ENCODE assay signal across 10 mouse cellular contexts in the genomic region with DNA sequence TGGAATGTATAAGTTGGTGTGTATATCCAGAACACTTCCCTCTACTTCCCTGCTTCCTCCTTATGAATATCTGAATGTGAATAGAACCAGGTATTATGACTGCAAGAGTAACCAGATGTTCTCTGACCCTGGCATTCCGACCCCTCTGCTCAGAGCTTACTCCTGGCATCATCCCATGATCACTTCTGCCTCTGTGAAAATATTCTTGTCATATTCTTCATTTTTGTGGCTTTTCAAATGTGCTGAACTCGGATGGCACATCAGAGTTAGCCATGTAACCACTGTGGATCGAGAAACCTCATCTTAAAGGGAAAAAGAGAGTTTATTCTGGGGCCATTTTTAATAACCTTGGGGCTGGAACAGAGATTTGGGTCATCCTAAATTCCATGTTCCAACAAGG. TPM values are rescaled to one million over a fixed set of nuclear protein-coding genes. Genes with fewer than 3 reads are reported as not detected.
DNase-seq lines count a peak whose midpoint lies in the region; ATAC-seq and TF ChIP-seq lines count a peak whose summit lies in the region.
"Had no signal": no experiment of that assay in that cellular context is flagged by ENCODE, and none has a peak within 500 bp of the region (broad histone marks: within the 10 kb centered on the region; RNA-seq: fewer than 3 reads in every experiment).

Gene Meig1, minus strand, starts transcription at position 101 of the 400 bp plus-strand sequence.

- no peaks in the 10 kb centered on the region for H3K9me3 ChIP-seq in heart, embryonic 10.5 days
- no peaks in the 10 kb centered on the region for H3K9me3 ChIP-seq in midbrain, embryonic 10.5 days (replicated peaks)
- no peaks in the 10 kb centered on the region for H3K9me3 ChIP-seq in midbrain, embryonic 15.5 days
- no peaks in the 10 kb centered on the region for H3K9me3 ChIP-seq in intestine, postnatal 0 days (ENCODE audit: control insufficient read depth)
- no peaks in the 10 kb centered on the region for H3K9me3 ChIP-seq in stomach, embryonic 15.5 days

- peak within 1 kb of the TSS; percentile 83; the same call in 1 of the 2 replicates for H3K4me3 ChIP-seq in heart, embryonic 10.5 days
- peak within 1 kb of the TSS; percentile 79; the same call in 1 of the 2 replicates for H3K4me3 ChIP-seq in midbrain, embryonic 10.5 days
- H3K4me3 ChIP-seq in midbrain, embryonic 15.5 days: no peak within 1 kb of the TSS
- H3K4me3 ChIP-seq in intestine, postnatal 0 days (ENCODE audit: low read depth, low read length): no peak within 1 kb of the TSS
- no peak within 1 kb of the TSS for H3K4me3 ChIP-seq in stomach, embryonic 15.5 days (replicated peaks)

- H3K4me2 ChIP-seq in midbrain, embryonic 15.5 days: no peak within 1 kb of the TSS
- H3K4me2 ChIP-seq in intestine, postnatal 0 days (replicated peaks; ENCODE audit: low read depth): peak within 1 kb of the TSS; percentile 97; the same call in 1 of the 2 replicates
- H3K4me2 ChIP-seq in stomach, embryonic 15.5 days: peak within 1 kb of the TSS; percentile 94; the same call in 1 of the 2 replicates

- ATAC-seq in midbrain, embryonic 15.5 days (replicated peaks): no peak
- no peak for ATAC-seq in intestine, postnatal 0 days
- ATAC-seq in stomach, embryonic 15.5 days (ENCODE audit: insufficient read depth, low FRiP score, low read depth): no peak
- ATAC-seq: inflammation-experienced regulatory T-cells, adult 6 months had no signal

- DNase-seq in heart, embryonic 10.5 days (ENCODE audit: low spot score): no peak
- DNase-seq in heart, adult 18-20 months: no peak
- no peak for DNase-seq in midbrain, embryonic 10.5 days (ENCODE audit: low spot score)
- no peak for DNase-seq in left cerebral cortex, postnatal 4 days
- DNase-seq in adrenal gland, postnatal 4 days (ENCODE audit: low spot score in 2 of 2): no peak
- DNase-seq: adrenal gland, adult 8-10 months had no signal

- H3K27me3 ChIP-seq in heart, embryonic 10.5 days (ENCODE audit: insufficient read depth, poor library complexity, severe bottlenecking): peaks cover 9% of the 10 kb centered on the region; the same call in 1 of the 2 replicates
- peaks cover 10% of the 10 kb centered on the region for H3K27me3 ChIP-seq in midbrain, embryonic 10.5 days (ENCODE audit: low read depth, poor library complexity, severe bottlenecking)
- H3K27me3 ChIP-seq in midbrain, embryonic 15.5 days (replicated peaks): 0 out of 2 replicates have a peak, but pooled peaks cover 2% of the 10 kb centered on the region
- H3K27me3 ChIP-seq in intestine, postnatal 0 days (replicated peaks; ENCODE audit: control insufficient read depth, insufficient read depth, low read length): no peaks in the 10 kb centered on the region
- no peaks in the 10 kb centered on the region for H3K27me3 ChIP-seq in stomach, embryonic 15.5 days (replicated peaks)

- WGBS in heart, embryonic 10.5 days: 66% methylated on average over 3 of the region's 3 CpGs
- WGBS in midbrain, embryonic 10.5 days: 74% methylated on average over 3 of the region's 3 CpGs
- 73% methylated on average over 3 of the region's 3 CpGs for WGBS in midbrain, embryonic 15.5 days
- WGBS in intestine, postnatal 0 days: 66% methylated on average over 3 of the region's 3 CpGs
- 73% methylated on average over 3 of the region's 3 CpGs for WGBS in stomach, embryonic 15.5 days

- intact Hi-C loops in left cerebral cortex, postnatal 4 days (cut with DNase I): no loop called here

- no peaks in the 10 kb centered on the region for H3K36me3 ChIP-seq in heart, embryonic 10.5 days
- H3K36me3 ChIP-seq in midbrain, embryonic 10.5 days: no peaks in the 10 kb centered on the region
- H3K36me3 ChIP-seq in midbrain, embryonic 15.5 days (replicated peaks): no peaks in the 10 kb centered on the region
- H3K36me3 ChIP-seq in intestine, postnatal 0 days (ENCODE audit: control insufficient read depth, insufficient read depth): no peaks in the 10 kb centered on the region
- H3K36me3 ChIP-seq in stomach, embryonic 15.5 days: no peaks in the 10 kb centered on the region; the same call in 1 of the 2 replicates

- H3K27ac ChIP-seq in heart, embryonic 10.5 days: no peak within 1 kb of the TSS
- H3K27ac ChIP-seq in midbrain, embryonic 10.5 days (replicated peaks): no peak within 1 kb of the TSS
- no peak within 1 kb of the TSS for H3K27ac ChIP-seq in midbrain, embryonic 15.5 days
- no peak within 1 kb of the TSS for H3K27ac ChIP-seq in intestine, postnatal 0 days (ENCODE audit: low read depth, low read length)
- H3K27ac ChIP-seq in stomach, embryonic 15.5 days: no peak within 1 kb of the TSS

- peaks cover 8% of the 10 kb centered on the region; the same call in 1 of the 2 replicates for H3K4me1 ChIP-seq in heart, embryonic 10.5 days
- H3K4me1 ChIP-seq in midbrain, embryonic 10.5 days: peaks cover 38% of the 10 kb centered on the region
- H3K4me1 ChIP-seq in midbrain, embryonic 15.5 days: peaks cover 19% of the 10 kb centered on the region
- H3K4me1 ChIP-seq in intestine, postnatal 0 days (replicated peaks; ENCODE audit: control insufficient read depth, insufficient read depth, low read length): 0 out of 2 replicates have a peak, but pooled peaks cover 4% of the 10 kb centered on the region
- H3K4me1 ChIP-seq in stomach, embryonic 15.5 days: 0 out of 2 replicates have a peak, but pooled peaks cover 10% of the 10 kb centered on the region

- no peak for TF ChIP-seq CTCF in intestine, postnatal 0 days (IDR thresholded peaks at IDR 0.05; ENCODE audit: low read depth)

- H3K9ac ChIP-seq in midbrain, embryonic 15.5 days: no peak within 1 kb of the TSS
- H3K9ac ChIP-seq in intestine, postnatal 0 days (ENCODE audit: low read depth, low read length): no peak within 1 kb of the TSS
- no peak within 1 kb of the TSS for H3K9ac ChIP-seq in stomach, embryonic 15.5 days

RNA-seq across cellular contexts. Expression of gene Meig1, which starts in this region (rescaled TPM):
- polyA plus RNA-seq in heart, embryonic 10.5 days (2016; fragmentation: Nextera tagmentation; extraction: Ambion mirVana): not detected in 2 replicates
- 1 to 10 TPM; 2.3 to 2.5 TPM for total RNA-seq in heart, adult 18-20 months (2021)
- not detected in 2 replicates for polyA plus RNA-seq in midbrain, embryonic 10.5 days (2016; fragmentation: Nextera tagmentation; extraction: Ambion mirVana)
- 5.1 and 6.9 TPM in 2 replicates for polyA plus RNA-seq in midbrain, embryonic 15.5 days (2015; fragmentation: Nextera tagmentation; extraction: Ambion mirVana)
- 0.43 TPM in 1 of 2 replicates, not detected in the other for polyA plus RNA-seq in intestine, postnatal 0 days (2015; fragmentation: Nextera tagmentation; extraction: Ambion mirVana)
- polyA plus RNA-seq in stomach, embryonic 15.5 days (2015; fragmentation: Nextera tagmentation; extraction: Ambion mirVana): 0.39 and 0.62 TPM in 2 replicates
- 1 to 10 TPM; 3.5 to 4.3 TPM for total RNA-seq in left cerebral cortex, postnatal 4 days (2021)
- total RNA-seq in adrenal gland, postnatal 4 days (2021): 1 to 10 TPM in 1 of 2 experiments, under 1 TPM in 1; 0.67 to 2.3 TPM
- polyA plus RNA-seq: inflammation-experienced regulatory T-cells, adult 6 months had no signal

Comparison
In these comparisons a context has a peak if more than half of its experiments do, and no peak if none do; other contexts are left out.
1. H3K4me3 ChIP-seq: peak in heart, embryonic 10.5 days (single experiment) and midbrain, embryonic 10.5 days (single experiment); none in midbrain, embryonic 15.5 days (single experiment), intestine, postnatal 0 days (single experiment) and stomach, embryonic 15.5 days (single experiment).